Mouse (Mus musculus): ENCODE measurements at regions not wholly inside any gene's neighbourhood (a gene's known extent, or its start where the extent isn't known, plus 50 kb on each side); places are given as distances from the start of the nearest gene placed in this dataset.

- TF ChIP-seq MAX (IDR thresholded peaks at IDR 0.05; ENCODE audit: low read depth), result no peak
- no peak for TF ChIP-seq MYOG (IDR thresholded peaks at IDR 0.05; ENCODE audit: control insufficient read depth in 1 of 3, insufficient read depth in 1 of 3, insufficient read length in 2 of 3, low read depth in 2 of 3)
- TF ChIP-seq POLR2A (IDR thresholded peaks at IDR 0.05; ENCODE audit: insufficient read length, low read depth), result no peak
- no peak for TF ChIP-seq E2F4 (IDR thresholded peaks at IDR 0.05; ENCODE audit: insufficient read depth)
- no peak for TF ChIP-seq REST (IDR thresholded peaks at IDR 0.05; ENCODE audit: insufficient read depth, insufficient read length)
- TF ChIP-seq CEBPB (IDR thresholded peaks at IDR 0.05; ENCODE audit: insufficient read depth, poor library complexity, severe bottlenecking), result no peak
These were observed 350.5 kb upstream of the Gm12666 start for GRCm38 (mm10) chr4:92542089-92542488.
